Mouse (Mus musculus): ENCODE measurements around the gene Ubtd1.

- no peak for TF ChIP-seq UBTF (IDR thresholded peaks at IDR 0.05; ENCODE audit: low read depth, low read length)
- no peak for TF ChIP-seq SIN3A (IDR thresholded peaks at IDR 0.05; ENCODE audit: low read length)
- no peak for TF ChIP-seq CTCF (conservative IDR thresholded peaks at IDR 0.05 in 1 of 2, IDR thresholded peaks at IDR 0.05 in 1 of 2; ENCODE audit: low read depth in 2 of 2, low read length in 2 of 2)
- no peak for TF ChIP-seq MAX (IDR thresholded peaks at IDR 0.05; ENCODE audit: low read length)
- TF ChIP-seq MAFK (IDR thresholded peaks at IDR 0.05; ENCODE audit: insufficient replicate concordance, low read length), result no peak
- TF ChIP-seq NRF1 (IDR thresholded peaks at IDR 0.05; ENCODE audit: low read depth, low read length), result no peak
- no peak for TF ChIP-seq POLR2A (IDR thresholded peaks at IDR 0.05; ENCODE audit: low read depth, low read length)
- no peak for TF ChIP-seq EP300 (IDR thresholded peaks at IDR 0.05; ENCODE audit: low read length)
- no peak for TF ChIP-seq USF1 (IDR thresholded peaks at IDR 0.05; ENCODE audit: low read depth, low read length)
- no peak for TF ChIP-seq ZMIZ1 (IDR thresholded peaks at IDR 0.05; ENCODE audit: low read depth, low read length)
- TF ChIP-seq KAT2A (IDR thresholded peaks at IDR 0.05; ENCODE audit: insufficient replicate concordance, low read length), result no peak
- TF ChIP-seq RAD21 (IDR thresholded peaks at IDR 0.05; ENCODE audit: low read depth, low read length), result no peak
- TF ChIP-seq HCFC1 (IDR thresholded peaks at IDR 0.05; ENCODE audit: low read depth, low read length), result no peak
- no peak for TF ChIP-seq ZNF384 (IDR thresholded peaks at IDR 0.05; ENCODE audit: low read depth, low read length)
Measured at GRCm38 (mm10) chr19:41989810-41990209, 8.2 kb downstream of the Ubtd1 start.

All from CH12.LX (cell line).